Mouse (Mus musculus): ENCODE measurements around the gene Lrrc63. TPM values are rescaled to one million over a fixed set of nuclear protein-coding genes. Genes with fewer than 3 reads are reported as not detected.
A peak's percentile ranks its signal among the peaks of the same experiment; 100 is the strongest.
"Not testable (repeated sequence)": the region's sequence is repeated elsewhere in the genome, so short reads cannot be mapped to it uniquely, and the experiment has no call there.

Gene Lrrc63
- polyA plus RNA-seq (2017; shearing (Covaris generic)): not detected

DNA sequence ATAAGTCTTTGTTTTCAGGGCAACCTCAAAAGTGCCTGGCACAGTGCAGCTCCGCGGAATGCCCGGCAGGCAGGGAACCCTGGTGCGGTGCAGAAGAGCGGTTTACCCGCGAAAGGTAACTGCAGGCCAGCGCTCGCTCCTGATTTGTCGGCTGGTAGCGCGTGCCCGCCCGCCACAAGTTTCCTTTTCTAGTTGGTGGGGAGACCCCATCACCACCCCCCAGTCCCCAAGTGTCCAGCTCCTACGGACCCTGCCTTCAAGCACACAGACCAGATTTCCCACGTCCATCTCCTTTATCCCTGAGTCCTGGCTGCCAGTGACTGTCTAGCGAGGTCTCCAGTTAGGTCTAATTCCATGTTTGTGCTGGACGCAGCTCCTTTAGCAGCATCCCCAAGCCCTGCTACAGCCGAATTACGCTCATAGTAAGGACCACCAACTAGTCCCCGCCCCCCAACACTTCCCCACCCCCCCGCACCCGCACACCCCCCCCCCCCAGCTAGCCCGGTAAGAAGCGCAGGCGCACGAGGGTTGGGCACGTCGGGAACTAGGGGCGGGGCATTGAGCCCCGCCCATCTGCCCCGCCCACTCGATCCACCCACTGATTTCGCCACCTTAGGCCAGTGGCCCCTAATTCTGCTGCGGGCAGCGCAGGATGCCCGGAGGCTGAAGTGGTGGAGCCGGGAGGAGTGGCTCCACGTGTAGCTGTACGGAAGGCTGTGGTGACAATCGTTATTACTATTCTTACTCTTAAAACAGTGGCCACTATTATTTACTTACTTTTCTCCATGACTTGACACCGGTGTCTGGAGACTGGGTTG is at the start of gene Lrrc63, which contains the start of gene Lcp1:
Gene Lrrc63 (minus strand): TSS at position 381 of the 818 bp plus-strand sequence.
Gene Lcp1 (plus strand): TSS at position 601 of the 818 bp plus-strand sequence.
- peak; percentile 64 for ATAC-seq

DNA sequence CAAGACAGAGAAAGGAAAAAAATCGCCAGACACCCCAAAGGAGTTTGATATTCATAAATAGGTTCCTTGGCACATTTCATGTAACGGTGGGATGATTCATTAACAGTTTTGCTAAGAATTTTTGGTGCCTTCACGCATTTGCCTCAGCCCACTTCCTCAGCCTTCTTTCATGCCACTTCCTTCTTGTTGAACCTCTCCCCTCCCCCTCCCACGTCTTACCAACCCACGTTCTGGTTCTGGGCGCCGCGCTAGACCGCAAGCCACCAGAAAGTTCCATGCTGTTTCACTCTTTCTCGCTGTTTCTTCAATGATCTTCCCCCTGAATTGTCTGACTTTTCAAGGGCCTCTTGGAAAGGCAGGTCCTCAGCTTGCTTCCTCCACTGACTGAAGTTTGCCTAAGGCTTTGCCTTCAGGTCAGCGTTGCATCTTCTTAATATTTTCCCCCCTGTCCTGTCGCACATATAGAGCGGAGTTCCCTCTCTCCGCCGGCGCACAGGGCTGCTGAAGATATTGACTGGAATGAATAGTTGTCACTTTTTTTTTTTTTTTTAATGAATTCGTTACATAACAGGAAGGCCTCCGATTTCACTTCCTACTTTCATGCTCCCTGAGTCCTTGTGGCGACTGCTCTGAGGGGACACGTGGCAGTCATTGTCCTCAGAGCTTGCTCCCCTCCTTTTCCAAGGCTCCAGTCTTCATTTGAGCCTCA is 48.7 kb upstream of the Lrrc63 start:
- ATAC-seq: peak; percentile 64

DNA sequence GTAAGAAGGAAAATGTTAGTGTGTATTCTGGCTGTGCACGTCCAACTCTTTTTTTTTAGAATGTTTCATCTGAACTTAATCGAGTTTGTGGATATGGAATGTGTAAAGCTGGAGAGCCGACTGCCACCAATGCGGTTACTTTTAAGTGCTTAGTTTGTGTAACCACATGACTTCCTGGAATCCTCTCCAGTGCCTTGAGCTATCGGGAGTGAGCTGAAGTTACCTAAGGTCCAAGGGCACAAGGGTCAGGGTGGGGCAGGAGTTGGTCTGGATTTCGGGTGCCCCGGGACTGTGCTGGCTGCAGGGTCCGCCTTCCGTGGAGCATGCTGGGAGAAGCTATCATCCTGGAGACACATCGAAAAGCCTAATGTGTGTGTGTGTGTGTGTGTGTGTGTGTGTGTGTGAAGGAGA is 48.1 kb upstream of the Lrrc63 start:
- ATAC-seq: peak; percentile 0

DNA sequence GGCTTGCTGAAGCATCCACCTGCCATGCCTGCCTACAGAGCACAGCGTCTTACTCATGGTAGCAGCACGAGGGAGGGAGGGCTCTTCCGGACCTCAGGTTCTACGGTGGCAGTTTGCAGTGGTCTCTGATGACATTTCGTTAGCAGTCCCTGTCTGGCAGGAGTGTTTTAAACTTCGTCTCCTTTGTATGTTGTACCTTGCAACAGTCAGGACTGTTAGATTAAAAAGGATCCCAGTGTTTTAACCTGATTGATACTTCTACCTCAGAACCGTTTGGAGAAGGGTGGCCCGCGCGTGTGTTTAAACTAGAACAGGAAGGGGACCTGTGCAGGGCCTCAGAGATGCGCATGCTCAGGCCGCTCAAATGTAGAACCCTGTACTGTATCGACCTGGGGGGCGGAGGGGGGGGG is 47.7 kb upstream of the Lrrc63 start:
- ATAC-seq: peak; percentile 29

DNA sequence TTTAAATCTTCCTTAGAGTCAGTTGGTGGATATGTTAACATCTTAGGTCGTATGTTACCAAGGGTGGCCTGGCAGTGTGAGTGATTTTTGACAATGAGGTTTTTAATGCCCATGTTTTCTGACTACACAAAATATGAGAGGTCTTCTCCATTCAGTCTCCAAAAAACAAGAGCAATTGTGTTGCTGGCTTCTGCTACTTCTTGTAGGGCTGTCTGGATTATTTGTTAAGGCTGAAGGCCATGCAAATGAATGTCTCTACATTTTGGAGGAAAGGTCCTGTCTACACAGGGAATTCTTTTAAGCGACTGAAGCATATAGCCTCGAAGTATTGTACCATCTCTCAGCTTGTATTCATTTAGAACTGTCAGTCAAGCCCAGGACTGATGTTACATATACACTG is 46.7 kb upstream of the Lrrc63 start:
- ATAC-seq: no peak

DNA sequence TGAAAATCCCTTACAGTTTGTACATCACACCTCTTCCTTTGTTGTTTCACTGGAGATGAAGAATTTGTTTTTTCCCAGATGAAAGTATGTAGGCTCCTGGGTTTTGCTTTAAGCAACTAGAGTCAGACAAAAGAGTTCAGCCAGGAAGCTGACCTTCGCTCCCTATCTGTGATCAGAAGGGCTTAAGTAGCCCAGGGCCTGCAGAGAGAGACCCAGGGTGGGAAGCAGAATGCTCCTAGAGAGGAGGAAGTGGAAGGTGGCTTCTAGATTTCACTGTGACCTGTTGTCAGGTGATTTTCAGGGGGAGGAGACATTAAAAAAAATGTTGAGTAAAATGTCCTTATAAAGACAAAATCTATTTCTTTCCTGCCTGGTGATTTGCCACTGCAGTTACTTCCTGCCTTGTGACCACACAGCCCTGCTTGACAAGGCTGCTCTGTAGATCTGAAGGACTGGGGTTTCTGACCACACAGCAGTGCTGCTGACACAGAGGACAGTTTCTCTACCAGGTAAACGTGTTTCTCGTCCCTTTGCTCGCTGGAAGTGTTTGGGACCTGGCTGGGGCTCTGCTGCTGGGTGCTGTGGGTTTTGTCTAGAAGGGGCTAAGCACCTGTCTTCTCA is 45.9 kb upstream of the Lrrc63 start:
- ATAC-seq: peak; percentile 60

DNA sequence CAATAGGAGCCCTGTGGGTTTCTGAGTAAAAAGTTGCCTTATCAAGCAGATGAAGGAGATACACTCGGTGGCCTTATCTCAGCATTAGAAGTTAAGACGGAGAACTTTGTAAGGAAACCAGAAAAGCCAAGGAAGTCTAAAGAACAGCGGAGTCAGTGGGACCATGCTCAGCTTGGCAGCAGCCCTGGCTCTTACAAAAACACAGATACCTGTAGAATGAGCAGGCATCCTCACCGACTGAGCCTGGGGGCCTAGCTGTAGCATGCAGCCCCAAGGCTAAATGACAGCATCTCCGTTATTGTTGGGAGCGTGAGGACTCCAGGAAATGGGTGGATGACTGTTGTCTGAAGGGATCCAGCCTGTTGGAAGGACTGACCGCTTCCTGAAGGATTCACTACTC is 45.1 kb upstream of the Lrrc63 start:
- ATAC-seq: no peak

DNA sequence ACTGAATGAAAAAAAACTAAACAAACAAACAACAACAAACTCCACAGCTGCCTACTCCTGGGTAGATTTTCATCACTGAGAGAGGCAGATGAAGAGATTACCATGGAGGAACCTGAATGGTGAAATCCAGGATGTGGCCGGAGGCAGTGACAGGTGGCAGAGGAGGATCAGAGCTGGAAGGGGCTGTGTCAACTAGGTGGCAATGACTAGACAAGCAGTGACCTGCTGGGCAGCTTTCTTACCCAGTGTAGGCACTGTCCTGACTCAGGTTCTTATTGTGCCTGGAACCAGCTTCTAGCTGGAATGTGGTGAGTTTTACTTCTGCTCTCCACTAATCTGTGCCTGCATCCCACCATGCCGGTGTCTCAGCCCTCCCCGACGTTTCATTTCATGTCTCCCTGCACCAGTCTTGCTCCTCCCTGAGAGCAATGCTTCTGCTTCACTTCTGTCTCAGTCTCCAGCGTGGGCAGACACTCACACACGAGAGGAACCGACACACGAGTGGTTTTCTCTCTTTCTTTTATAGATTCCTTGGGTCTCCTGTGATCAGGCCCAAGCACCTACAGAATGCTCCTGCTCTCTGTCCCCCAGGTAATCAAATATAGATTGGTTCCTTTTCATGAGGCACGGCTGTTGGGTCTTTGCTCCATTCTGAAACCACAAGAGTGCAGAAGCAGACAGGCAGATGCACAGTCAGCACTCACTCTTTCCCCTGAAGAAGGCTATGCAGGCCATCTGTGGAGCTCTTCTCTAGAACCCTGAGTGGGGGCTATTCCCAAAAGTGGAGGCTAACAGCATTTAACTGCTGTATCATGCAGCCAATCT is 44.3 kb upstream of the Lrrc63 start:
- ATAC-seq: no peak

DNA sequence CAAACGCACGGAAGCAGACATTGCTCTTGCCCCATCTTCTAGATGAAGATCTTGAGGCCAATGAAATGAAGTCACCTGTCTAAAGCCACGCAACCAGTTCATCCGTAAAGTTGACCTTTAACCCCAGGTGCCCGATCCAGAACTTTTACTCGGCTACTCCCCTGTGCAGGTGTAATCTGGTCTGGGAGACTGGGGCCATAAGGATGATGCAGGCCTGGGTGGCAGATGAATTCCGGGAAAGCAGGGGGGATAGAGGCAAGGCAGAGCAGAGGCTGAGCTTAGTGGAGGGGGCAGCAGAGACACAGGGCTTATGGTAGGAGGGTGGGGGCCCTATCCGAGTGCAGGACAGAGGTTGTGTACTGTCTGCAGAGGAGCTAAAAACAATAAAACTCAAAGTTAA is 43.6 kb upstream of the Lrrc63 start:
- ATAC-seq: no peak

DNA sequence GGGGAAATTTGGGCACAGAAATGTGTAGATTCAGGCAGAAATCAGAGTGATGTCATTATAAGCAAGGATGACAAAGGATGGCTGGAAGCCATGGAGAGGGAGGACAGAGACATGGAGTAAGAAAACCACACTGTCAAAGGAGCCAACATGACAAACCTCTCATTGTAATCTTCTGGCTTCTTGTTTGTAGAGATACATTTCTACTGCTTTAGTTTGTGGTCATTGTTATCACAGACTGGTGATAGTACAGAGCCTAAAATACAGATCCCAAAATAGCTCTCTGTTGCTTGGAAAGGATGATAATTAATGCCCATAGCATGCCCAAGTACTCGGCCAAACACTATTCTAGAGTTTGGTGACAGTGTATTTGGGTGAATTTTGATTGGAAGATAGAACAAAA is 39.9 kb upstream of the Lrrc63 start:
- ATAC-seq: no peak

DNA sequence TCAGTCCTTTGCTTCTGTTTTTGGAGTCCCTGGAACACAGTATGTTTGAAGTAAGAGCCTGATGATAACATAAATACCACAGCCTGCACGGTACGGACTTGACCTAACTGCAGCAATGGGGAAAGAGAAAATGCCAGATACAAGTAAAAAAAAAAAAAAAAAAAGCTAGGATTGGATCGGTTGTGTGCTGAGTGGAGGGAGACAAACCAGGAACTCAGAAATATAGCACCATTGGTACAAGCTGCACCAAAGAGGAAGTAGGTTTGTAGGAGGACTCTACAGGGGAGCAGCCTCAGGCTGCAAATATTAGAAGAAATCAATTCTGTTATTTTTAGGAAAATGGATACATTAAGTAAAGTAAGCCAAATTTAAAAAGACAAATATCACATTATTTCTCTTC is 37.8 kb upstream of the Lrrc63 start:
- ATAC-seq: no peak

DNA sequence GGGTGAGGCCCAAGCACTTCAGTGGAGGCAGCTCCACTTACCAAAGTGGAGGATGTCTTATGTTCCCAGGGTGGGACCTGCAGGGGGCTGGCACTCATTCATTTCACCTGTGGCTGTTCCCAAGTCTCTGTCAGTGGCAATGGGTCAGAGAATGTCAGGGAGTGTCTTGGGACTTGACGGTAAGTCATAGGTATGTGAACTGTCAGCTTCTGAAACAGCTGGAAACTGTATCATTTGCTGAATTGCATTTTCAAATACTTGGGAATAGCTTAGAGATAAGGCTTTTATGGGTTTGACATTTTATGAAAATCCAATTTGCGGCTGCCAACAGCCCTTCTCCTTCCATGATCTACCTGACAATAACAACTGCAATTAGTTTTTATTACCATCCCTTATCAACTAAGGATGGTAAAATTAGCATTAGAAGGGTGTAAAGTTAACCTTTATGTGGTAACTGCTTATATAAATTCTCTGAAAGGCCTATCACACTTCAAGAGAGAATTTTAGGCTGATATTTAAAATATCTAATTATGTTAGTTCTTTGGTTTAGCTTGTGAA is 35.0 kb upstream of the Lrrc63 start:
- ATAC-seq: no peak

DNA sequence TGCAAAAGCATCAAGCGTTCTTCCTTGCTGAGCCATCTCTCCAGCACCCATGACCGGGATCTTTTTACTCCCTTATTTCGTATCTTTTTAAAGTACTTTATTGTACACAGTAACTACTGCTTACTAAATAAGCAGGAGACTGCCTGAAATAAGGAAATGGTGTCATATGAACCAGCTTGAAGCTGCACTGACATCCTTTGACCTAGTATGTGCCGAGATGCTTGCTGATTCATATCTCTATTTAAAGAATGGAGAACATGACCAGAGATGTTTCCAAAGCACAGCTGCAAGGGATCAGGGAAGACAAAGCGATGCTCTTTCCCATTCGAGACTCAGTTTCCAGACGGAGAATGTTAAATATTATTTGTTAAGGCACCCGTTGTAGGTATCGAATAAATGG is 33.7 kb upstream of the Lrrc63 start:
- no peak for ATAC-seq

DNA sequence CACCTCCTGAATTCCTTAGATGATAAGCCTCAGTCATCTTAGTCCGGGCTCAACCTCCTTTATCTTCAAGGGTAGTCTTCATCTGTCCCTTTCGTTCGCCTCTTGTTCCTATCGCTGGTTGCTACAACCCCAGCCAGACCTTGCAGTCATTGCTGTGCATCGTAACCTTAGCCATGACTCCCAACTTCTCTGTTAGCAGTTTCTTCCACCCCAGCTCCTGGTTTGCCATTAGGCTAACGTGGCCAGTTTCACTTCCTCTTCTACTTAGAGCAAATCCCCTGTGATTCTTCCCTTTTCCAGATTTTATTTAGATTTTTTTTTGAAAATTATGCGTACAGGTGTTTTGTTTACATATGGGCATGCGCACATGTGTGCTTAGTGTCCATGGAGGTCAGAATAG is 33.2 kb upstream of the Lrrc63 start:
- no peak for ATAC-seq

DNA sequence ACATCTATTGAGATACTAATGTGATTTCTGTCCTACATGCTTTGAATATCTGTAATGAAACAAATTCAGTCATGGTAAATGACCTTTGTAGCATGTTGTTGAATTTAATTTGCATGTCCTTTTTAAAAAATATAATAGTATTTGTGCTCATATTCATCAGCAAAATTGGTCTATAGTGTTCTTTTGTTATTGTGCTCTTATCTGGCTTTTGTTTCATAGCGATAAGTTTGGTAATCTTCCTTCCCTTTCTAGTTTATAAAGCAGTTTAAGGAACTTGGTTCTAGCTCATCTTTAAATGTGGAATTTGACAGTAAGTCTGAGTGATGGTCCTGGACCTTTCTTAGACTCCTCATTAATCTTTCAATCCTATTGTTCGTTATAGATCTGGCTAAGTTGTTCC is 28.7 kb upstream of the Lrrc63 start:
- ATAC-seq: no peak

DNA sequence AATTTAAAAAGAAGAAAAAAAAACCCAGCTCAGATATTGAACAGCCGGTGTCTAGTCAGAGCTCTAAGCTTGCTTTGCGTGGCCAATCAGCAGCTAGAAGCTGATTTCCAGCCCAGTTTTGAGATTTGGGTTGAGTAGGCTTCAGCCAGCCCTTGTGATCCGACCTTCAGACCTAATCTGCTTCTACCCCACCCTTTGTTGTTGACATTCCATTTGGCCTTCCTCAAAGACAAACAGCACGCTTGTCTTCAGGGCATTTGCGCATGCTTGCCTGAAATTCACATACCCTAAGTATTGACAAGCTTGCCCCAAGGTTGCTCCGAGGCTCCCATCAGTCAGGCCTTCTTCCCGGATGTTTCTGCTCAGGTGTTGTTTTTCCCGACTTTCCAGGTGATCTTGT is 23.8 kb upstream of the Lrrc63 start:
- no peak for ATAC-seq

DNA sequence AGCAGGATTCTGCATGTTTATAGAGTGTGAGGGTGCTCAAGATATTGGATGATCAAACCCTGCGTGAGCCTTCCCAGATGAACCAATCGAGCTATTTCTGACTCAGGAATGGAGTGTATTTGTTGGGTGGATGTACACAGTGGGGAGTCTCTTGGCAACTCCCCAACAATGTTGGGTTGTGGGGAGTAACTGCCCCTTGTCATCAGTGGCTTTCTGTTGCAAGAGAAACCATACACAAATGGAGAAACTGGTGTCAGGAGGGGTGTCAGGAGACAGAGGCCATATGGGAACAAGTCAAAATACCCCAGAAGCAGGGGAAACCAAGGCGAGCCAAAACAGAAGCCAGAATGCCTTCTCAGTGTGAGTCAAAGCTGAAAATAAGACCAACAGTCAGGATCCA is 20.5 kb upstream of the Lrrc63 start:
- no peak for ATAC-seq

DNA sequence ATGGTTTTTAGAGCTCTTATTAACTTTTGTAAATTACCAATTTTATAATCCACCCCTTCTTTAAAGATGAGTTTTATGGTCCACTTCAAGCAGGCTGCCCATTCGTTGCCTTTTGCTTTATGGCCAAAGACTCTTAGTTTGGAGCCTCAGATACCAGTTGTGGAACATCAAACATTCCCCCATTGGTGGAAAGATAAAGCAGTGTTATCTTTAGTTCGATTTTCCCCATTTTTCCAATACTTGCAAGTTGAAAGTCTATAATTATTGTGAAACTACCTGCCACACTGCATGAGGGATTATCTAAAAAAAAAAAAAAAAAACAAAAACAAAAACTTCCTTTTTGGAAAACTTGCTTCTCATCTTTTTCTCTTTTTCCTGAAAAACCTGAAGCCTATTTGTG is 20.0 kb upstream of the Lrrc63 start:
- ATAC-seq: no peak

DNA sequence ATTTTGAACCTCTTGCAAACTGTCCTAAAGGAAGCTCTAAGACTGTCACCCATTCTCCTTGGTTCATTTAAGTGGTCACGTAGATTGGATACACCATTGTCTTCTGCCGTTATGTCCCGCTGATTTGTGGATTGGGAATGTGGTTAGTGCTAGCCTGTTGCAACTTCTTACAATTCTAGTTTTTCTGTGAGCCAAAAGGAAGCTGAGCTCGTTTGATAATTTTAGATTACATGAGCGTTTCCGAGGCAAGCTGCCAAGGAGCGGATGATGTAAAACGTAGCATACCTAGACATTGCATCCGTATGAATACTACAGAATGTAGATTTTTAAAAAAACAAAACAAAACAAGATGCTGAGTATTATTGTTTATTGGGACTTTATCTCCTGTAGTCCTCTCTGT is 17.5 kb upstream of the Lrrc63 start:
- ATAC-seq: no peak

DNA sequence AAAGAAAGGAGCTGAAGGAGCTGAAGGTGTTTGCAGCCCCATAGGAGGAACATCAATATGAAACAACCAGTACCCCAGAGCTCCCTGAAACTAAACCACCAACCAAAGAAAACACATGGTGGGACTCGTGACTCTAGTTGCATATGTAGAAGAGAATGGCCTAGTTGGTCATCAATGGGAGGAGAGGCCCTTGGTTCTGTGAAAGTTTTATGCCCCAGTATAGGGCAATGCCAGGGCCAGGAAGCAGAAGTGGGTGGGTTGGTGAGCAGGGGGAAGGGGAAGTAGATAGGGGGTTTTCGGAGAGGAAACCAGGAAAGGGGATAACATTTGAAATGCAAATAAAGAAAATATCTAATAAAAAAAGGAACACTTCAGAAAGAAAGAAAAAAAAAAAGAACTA is 17.0 kb upstream of the Lrrc63 start:
- not testable (repeated sequence) for ATAC-seq

DNA sequence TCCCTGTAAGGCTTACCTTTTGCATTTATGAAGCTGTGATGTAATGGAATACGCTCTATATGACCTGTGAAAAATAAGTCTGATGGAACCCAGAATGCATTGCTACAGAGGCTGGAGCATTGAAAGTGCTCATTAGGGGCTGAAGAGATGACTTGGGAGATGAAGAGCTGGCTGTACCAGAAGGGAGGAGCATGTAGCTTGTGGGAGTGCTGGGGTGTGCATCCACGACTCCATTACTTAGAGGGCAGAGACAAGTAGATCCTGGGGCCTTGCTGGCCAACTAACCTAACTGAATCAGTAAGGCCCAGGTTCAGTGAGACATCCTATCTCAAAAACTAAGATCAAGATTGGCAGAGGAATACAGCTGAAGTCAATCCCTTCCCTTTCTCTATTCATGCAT is 8.5 kb upstream of the Lrrc63 start:
- no peak for ATAC-seq

DNA sequence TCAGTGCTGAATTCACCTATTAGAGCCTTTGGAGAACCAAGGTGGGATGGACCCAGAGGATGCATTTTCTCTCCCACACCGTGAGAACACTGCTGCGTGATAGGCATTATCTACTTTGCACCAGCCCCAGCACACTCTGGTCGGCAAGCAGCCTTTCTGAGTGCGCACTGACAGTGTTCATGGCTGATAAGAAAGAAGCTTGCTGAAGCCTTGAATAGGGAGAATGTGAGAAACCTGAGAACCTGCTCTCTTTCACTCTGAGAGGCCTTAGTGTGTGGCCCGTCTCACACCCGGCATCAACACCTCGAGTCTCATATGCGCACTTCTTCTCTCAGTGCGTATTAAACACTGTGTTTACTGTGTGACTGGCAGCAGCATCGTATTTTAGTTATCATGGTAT is 7.8 kb upstream of the Lrrc63 start:
- ATAC-seq: no peak
